Mouse (Mus musculus) adrenal gland, adult 2 months (tissue): ENCODE results near the gene Igf1. TPM values are rescaled to one million over a fixed set of nuclear protein-coding genes. Genes with fewer than 3 reads are reported as not detected.

Experiments
- DNase-seq: peaks from one replicate; pipeline ENCODE4 v3.0.0; 2021
- polyA plus RNA-seq: library from polyadenylated mRNA; depleted of rRNA; stranded (reverse); fragments of >200 nt; gene quantifications from 2 replicates; pipeline ENCODE4 v1.2.3, GENCODE M21; 2012
- total RNA-seq, 2 experiments: library from RNA; stranded (reverse); gene quantifications; 2 replicates each; pipeline ENCODE4 v1.2.3; 2021

The Igf1 gene
- total and polyA plus RNA-seq, 3 experiments: 23.7 to 46.4 (median 39.0) TPM

DNA sequence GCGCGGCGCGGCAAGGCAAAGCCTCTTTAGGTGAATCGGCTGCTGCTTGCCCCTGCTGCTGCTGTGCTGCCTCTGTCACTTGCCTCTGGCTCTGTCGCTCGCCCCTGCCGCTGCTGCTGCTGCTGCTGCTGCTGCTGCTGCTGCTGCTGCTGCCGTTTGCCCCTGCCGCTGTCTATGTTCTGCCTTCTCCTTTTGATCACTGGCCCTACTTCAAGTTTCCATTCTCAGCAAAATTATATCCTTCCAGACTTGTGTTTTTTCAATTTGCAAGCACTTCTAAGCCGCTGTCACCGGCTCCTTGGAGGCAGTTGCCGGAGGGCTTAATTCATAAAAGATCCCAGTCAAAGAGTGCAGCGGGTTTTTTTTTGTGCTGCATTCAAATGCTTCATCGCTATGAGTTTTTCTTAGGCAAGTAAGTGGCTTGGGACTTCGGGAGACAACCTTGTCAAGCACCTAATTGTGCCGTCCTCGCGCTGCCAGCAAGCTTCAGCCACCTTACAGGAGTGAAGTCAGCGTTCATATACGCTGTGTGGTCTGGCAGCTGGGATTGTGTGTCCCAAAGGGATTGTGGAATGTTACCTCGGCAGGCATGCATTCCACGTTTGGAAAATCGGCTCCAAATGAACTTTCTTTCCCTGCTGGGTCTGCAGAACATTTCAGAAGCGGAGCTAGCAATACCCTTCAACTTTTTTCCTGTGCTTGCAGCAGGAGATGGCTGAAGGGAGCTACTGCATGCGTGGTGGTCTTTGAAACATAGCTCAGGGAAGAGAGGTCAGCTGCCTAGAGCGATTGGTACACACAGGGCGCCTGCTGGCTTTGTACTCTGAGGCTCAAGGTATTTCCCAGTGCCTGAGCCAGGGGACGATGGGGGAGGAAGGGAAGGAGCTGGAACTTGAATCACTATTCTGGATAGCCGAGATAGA lies 2.4 kb downstream of the Igf1 start:
- peak; percentile 62 for DNase-seq

DNA sequence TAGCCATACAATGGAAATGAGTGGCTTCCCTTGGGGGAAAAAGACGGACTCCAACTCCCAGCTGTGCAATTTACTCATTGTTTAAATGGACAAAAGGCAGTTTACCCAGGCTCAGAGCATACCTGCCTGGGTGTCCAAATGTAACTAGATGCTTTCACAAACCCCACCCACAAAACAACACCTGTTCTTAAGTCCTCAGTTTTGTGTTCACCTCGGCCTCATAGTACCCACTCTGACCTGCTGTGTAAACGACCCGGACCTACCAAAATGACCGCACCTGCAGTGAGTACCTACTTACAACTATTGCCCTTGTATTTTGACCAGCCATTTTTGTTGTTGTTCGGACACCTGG lies 3.0 kb downstream of the Igf1 start:
- DNase-seq: no peak

GRCm38 (mm10) chr10:87862899-87863298 lies 4.8 kb downstream of the Igf1 start:
- DNase-seq: peak; percentile 51

GRCm38 (mm10) chr10:87863326-87863725 lies 5.3 kb downstream of the Igf1 start:
- no peak for DNase-seq

- DNase-seq: peak; percentile 40
Measured at GRCm38 (mm10) chr10:87865712-87866111, 7.6 kb downstream of the Igf1 start.

GRCm38 (mm10) chr10:87866448-87866847 lies 8.4 kb downstream of the Igf1 start:
- peak; percentile 59 for DNase-seq

GRCm38 (mm10) chr10:87867217-87867616 lies 9.2 kb downstream of the Igf1 start:
- DNase-seq: no peak

DNA sequence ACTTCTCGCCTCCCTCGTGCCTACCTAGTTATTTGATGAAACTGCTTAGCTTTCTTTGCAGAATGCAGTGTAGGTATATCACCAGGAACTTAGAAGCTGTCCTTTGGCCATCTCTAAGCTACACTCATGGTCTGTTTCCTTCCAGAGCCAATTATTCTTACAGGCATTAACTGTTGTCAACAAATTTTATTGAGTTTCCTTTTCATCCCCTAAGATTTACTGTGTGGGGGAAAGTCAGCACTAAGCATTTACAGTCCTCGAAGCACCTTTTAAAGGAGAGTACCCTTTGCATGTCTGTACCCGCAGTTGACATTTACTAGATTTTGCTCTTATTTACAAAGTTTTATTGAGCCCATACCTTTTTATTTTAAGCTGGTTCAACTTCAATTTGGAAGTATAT lies 9.6 kb downstream of the Igf1 start:
- no peak for DNase-seq

- no peak for DNase-seq
Measured at GRCm38 (mm10) chr10:87868349-87869053, 10.4 kb downstream of the Igf1 start.

GRCm38 (mm10) chr10:87869151-87869550 lies 11.1 kb downstream of the Igf1 start:
- DNase-seq: no peak

DNA sequence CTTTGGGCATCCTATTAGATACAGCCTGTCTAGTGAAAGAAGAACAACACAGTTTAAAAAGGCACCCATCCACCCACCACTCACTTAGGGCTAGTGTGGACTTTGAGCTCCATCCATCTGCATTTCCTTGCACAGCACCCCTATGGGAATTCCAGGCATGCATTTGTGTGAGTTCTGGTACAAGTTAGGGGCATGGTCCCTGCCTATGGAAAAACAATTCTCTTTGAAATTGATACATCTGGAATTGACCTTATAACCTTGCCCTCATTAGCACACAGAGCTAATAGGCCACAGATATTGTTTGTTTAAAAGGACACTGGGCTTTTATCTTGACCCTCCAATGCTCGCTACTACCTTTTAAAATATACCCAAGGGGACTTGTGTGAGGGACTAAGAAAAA lies 11.6 kb downstream of the Igf1 start:
- DNase-seq: no peak

DNA sequence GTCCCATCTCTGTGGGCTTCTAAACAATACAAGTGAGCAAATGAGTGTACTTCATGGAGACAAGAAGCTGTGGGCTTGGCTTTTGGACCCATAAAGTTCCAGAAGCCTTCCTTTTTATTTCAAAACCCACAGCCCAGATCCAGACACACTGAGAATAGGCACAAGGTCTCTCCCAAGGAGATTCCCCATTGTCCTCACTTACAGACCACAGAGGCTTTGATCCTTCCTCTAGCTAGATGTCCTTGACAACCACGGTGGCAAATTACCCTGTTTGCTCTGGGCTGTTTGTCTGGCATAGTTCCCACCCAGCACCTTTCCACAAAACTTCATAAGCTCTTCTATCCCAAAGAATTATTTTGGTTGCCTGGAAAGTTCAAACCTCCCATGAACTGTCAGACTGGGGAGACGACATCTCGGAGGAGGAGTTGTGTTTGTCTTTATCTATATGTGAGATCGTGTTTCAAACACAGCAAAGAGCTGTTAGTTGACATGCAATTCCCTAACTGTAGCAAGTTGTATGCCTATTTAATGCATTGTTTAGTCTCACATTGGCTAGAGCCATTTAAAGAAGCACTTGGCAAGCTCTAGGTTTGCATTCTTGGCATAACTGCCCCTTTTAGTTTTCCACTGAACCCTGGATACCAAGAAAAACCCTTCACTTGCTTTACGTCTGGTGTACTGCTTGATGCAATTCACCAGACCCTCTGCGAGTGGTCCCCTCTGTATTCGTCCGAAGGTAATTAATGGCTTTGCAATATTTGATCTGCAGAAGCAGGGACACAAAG lies 14.0 kb downstream of the Igf1 start:
- DNase-seq: no peak

GRCm38 (mm10) chr10:87872854-87873253 lies 14.8 kb downstream of the Igf1 start:
- no peak for DNase-seq

DNA sequence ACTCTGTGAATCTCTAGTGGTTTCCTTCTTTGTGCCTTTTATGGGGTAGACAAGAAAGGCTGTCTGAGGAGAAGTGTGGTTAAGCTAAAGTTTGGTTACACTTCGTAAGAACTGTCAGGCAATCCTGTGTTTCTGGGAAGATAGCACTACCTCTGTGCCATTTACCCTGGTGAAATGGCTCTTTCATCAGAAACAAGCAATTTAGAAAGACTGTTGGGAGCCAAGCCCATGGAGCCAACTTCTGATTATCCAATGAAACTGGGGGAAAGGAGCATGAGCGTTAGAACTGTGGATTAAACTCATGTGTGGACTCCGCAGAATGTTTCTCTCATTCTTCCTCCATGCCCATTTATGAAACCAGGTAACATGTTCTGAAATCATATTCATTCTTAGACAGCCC lies 15.5 kb downstream of the Igf1 start:
- DNase-seq: no peak

GRCm38 (mm10) chr10:87880071-87880785 lies 22.2 kb downstream of the Igf1 start:
- no peak for DNase-seq

DNA sequence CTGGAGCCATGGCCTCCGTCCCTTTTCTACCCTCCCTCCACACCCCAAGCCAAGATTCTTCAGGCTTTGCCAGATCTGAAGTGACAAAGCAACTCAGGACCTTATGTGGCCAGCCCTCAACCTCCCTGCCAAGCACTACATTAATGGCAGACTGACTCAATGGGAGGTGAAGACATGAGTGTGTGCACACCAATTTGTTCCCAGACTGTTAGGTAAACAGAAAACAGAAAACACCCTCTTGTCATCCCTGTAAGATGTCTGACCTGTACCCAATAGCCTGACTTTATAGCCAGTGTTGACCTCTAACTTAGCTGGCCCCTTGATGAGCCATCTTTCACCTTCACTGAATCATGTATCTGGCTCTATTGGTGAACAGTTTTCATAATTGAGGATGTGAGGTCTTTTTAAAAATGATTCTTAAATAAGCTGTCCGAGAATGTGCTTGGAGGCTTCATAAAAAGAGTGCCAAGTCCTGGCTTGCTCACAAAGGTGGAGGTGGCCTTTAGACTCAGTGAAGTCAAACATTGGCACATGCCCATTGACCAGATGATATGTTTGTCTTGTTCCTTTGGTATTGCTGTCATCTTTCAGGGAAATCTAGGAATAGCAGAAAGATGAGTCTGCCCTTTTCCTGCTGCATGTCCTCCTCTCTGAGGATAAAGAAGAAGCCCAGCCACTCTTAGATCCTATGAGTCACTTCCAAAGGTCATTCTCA lies 27.4 kb downstream of the Igf1 start:
- no peak for DNase-seq

- DNase-seq: no peak
Measured at GRCm38 (mm10) chr10:87889850-87890249, 31.8 kb downstream of the Igf1 start.

DNA sequence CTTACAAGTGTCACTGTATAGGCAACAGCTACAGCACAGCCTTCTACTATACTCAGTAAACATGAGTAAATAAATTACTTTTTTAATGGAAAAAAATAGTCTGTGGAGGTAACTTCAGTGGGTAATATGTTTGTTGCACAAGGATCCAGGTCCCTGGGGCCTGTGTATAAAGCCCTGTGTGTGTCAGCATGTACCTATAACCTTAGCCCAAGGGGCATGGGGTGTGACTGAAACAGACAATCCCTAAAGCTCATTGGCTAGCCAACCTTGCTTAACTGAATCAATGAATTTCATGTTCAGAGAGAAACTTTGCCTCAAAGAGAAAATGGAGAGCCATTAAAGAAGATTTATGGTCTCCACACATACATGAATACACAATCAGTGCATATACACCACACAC lies 34.2 kb downstream of the Igf1 start:
- DNase-seq: no peak

DNA sequence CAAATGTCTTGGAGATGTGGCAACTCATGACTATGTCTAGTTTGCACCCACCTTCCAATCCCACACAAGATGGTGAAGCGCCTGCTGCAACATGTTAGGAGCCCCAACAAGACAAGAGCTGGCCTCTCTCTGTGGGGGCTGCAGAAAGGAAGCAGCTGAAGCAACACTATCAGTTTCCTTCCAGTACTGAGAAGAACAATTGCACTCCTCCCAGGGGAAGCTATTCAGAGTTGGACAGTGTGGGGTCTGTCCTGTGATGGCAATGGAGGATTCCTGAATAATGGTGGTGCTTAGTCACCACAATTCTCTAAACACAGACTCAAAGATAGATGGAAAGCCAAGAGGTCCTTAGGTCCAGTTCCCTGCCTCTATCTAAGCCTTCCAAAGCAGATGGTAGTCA lies 35.2 kb downstream of the Igf1 start:
- DNase-seq: no peak

DNA sequence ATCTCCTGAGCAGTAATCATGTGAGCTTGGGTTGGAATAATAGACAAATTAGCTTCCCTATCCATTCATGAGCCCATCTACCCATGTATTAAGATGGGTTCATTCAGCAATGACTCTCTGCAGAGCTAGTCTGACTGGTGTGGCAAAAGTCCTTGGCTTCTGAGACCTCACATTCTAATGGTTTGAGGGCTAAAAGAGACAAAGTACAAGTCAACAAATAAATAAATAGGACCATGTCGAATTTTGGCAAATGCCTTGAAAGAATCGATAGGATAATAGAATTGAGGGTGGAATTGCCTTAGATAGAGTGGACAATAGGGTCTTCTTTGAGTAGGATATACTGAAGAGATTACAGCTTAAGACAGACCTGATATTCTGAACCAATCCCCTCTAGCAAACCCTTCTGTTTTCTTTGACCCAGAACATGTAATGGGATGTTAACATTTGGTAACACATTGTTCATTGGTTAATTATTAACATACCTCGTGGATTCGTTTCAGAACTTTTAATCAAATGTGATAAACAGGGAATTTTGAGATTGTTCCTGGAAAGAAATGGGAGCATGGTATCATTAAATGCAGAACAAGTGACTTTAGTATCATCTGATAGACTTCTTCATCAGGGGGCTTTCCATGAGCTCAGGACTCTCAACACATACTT lies 36.5 kb downstream of the Igf1 start:
- DNase-seq: no peak

- no peak for DNase-seq
Measured at GRCm38 (mm10) chr10:87895351-87895750, 37.3 kb downstream of the Igf1 start.
